Mouse (Mus musculus): ENCODE data around the gene Poln. TPM values are rescaled to one million over a fixed set of nuclear protein-coding genes. Genes with fewer than 3 reads are reported as not detected.

Gene Poln
- polyA plus RNA-seq, 1 experiment: 1.5 TPM

DNA sequence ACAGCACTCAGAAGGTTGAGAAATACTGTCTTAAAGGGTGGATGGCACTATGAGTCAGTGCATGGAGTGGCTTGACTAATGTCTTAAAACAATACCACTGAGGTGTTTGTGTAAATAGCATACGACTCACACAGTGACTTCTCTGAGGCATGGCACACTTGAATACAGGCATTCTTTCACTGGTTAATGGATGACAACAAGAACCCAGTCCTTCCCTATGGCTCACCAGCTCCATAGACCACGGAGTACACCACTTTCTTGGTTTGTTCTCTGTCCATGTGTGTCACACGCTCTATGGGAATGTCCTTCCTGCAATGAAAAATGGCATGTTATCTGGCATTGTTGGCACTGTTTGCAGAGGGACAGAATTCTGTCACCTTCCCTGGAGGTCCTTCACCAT is 136.7 kb downstream of the Poln start:
- Histone ChIP-seq H3K27ac (ENCODE audit: insufficient read depth, low read length) (no peak overlapping the region), H3K4me3 (ENCODE audit: low read depth, low read length) (no peak overlapping the region), H3K9me3 (replicated peaks; ENCODE audit: control insufficient read depth, insufficient read depth, low read length, poor library complexity, severe bottlenecking) (no peaks in the 10 kb centered on the region), H3K4me1 (ENCODE audit: control insufficient read depth, insufficient read depth, low read length) (no peaks in the 10 kb centered on the region), H3K36me3 (ENCODE audit: control insufficient read depth, insufficient read depth, low read length, poor library complexity, severe bottlenecking) (no peaks in the 10 kb centered on the region; the same call in 1 of the 2 replicates), H3K9ac (ENCODE audit: low read depth, poor library complexity, severe bottlenecking) (no peak overlapping the region), H3K27me3 (ENCODE audit: control insufficient read depth, insufficient read depth, low read length, poor library complexity, severe bottlenecking) (no peaks in the 10 kb centered on the region)
- TF ChIP-seq POLR2A (IDR thresholded peaks at IDR 0.05; ENCODE audit: insufficient read depth, low read length) (no peak), CTCF (IDR thresholded peaks at IDR 0.05; ENCODE audit: low read depth, low read length) (no peak), EP300 (IDR thresholded peaks at IDR 0.05; ENCODE audit: insufficient read depth, low read depth, low read length) (no peak)

DNA sequence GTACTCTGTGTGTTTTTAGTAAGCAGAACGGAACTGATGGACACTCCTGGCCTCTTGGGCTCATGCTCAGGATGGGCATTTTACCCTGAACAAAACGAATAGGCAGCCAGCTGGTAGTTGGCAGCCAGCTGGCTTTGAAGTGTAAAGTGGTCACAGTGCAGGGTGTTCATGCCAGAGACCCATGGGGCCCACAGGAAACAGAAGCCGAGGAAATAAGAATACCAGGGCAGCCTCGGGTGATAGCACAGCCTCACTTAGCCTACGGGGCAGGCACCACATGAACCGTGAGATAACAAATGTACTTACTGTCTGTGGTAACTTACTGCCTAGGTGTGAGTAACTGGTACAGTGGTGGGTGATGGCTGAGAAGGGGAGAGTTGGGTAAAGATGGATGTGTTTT is 138.2 kb downstream of the Poln start:
- no peak overlapping the region for H3K9ac ChIP-seq (ENCODE audit: low read depth, poor library complexity, severe bottlenecking)
- H3K4me3 ChIP-seq (ENCODE audit: low read depth, low read length): no peak overlapping the region
- TF ChIP-seq POLR2A (IDR thresholded peaks at IDR 0.05; ENCODE audit: insufficient read depth, low read length) (no peak), CTCF (IDR thresholded peaks at IDR 0.05; ENCODE audit: low read depth, low read length) (no peak), EP300 (IDR thresholded peaks at IDR 0.05; ENCODE audit: insufficient read depth, low read depth, low read length) (no peak)
- H3K4me1 ChIP-seq (ENCODE audit: control insufficient read depth, insufficient read depth, low read length): no peaks in the 10 kb centered on the region
- no peaks in the 10 kb centered on the region for H3K9me3 ChIP-seq (replicated peaks; ENCODE audit: control insufficient read depth, insufficient read depth, low read length, poor library complexity, severe bottlenecking)
- no peaks in the 10 kb centered on the region for H3K27me3 ChIP-seq (ENCODE audit: control insufficient read depth, insufficient read depth, low read length, poor library complexity, severe bottlenecking)
- no peak overlapping the region for H3K27ac ChIP-seq (ENCODE audit: insufficient read depth, low read length)
- H3K36me3 ChIP-seq (ENCODE audit: control insufficient read depth, insufficient read depth, low read length, poor library complexity, severe bottlenecking): no peaks in the 10 kb centered on the region; the same call in 1 of the 2 replicates

GRCm38 (mm10) chr5:34030101-34030500 is 139.1 kb downstream of the Poln start:
- no peaks in the 10 kb centered on the region; the same call in 1 of the 2 replicates for H3K36me3 ChIP-seq (ENCODE audit: control insufficient read depth, insufficient read depth, low read length, poor library complexity, severe bottlenecking)
- no peaks in the 10 kb centered on the region for H3K27me3 ChIP-seq (ENCODE audit: control insufficient read depth, insufficient read depth, low read length, poor library complexity, severe bottlenecking)
- no peak overlapping the region for H3K4me3 ChIP-seq (ENCODE audit: low read depth, low read length)
- TF ChIP-seq POLR2A (IDR thresholded peaks at IDR 0.05; ENCODE audit: insufficient read depth, low read length) (no peak), CTCF (IDR thresholded peaks at IDR 0.05; ENCODE audit: low read depth, low read length) (no peak), EP300 (IDR thresholded peaks at IDR 0.05; ENCODE audit: insufficient read depth, low read depth, low read length) (no peak)
- H3K9ac ChIP-seq (ENCODE audit: low read depth, poor library complexity, severe bottlenecking): no peak overlapping the region
- no peaks in the 10 kb centered on the region for H3K9me3 ChIP-seq (replicated peaks; ENCODE audit: control insufficient read depth, insufficient read depth, low read length, poor library complexity, severe bottlenecking)
- H3K4me1 ChIP-seq (ENCODE audit: control insufficient read depth, insufficient read depth, low read length): no peaks in the 10 kb centered on the region
- no peak overlapping the region for H3K27ac ChIP-seq (ENCODE audit: insufficient read depth, low read length)

- no peaks in the 10 kb centered on the region for H3K27me3 ChIP-seq (ENCODE audit: control insufficient read depth, insufficient read depth, low read length, poor library complexity, severe bottlenecking)
- no peaks in the 10 kb centered on the region for H3K9me3 ChIP-seq (replicated peaks; ENCODE audit: control insufficient read depth, insufficient read depth, low read length, poor library complexity, severe bottlenecking)
- TF ChIP-seq POLR2A (IDR thresholded peaks at IDR 0.05; ENCODE audit: insufficient read depth, low read length): no peak
- no peak for TF ChIP-seq EP300 (IDR thresholded peaks at IDR 0.05; ENCODE audit: insufficient read depth, low read depth, low read length)
- TF ChIP-seq CTCF (IDR thresholded peaks at IDR 0.05; ENCODE audit: low read depth, low read length): no peak
- H3K36me3 ChIP-seq (ENCODE audit: control insufficient read depth, insufficient read depth, low read length, poor library complexity, severe bottlenecking): no peaks in the 10 kb centered on the region
- H3K9ac ChIP-seq (ENCODE audit: low read depth, poor library complexity, severe bottlenecking): no peak overlapping the region
- H3K27ac ChIP-seq (ENCODE audit: insufficient read depth, low read length): no peak overlapping the region
- no peaks in the 10 kb centered on the region for H3K4me1 ChIP-seq (ENCODE audit: control insufficient read depth, insufficient read depth, low read length)
- no peak overlapping the region for H3K4me3 ChIP-seq (ENCODE audit: low read depth, low read length)
These were observed 150.3 kb downstream of the Poln start for GRCm38 (mm10) chr5:34018968-34019367.

- Histone ChIP-seq H3K9me3 (replicated peaks; ENCODE audit: control insufficient read depth, insufficient read depth, low read length, poor library complexity, severe bottlenecking) (no peaks in the 10 kb centered on the region), H3K9ac (ENCODE audit: low read depth, poor library complexity, severe bottlenecking) (no peak overlapping the region), H3K4me3 (ENCODE audit: low read depth, low read length) (no peak overlapping the region), H3K36me3 (ENCODE audit: control insufficient read depth, insufficient read depth, low read length, poor library complexity, severe bottlenecking) (no peaks in the 10 kb centered on the region), H3K4me1 (ENCODE audit: control insufficient read depth, insufficient read depth, low read length) (no peaks in the 10 kb centered on the region), H3K27ac (ENCODE audit: insufficient read depth, low read length) (no peak overlapping the region), H3K27me3 (ENCODE audit: control insufficient read depth, insufficient read depth, low read length, poor library complexity, severe bottlenecking) (no peaks in the 10 kb centered on the region)
- TF ChIP-seq CTCF (IDR thresholded peaks at IDR 0.05; ENCODE audit: low read depth, low read length) (no peak), EP300 (IDR thresholded peaks at IDR 0.05; ENCODE audit: insufficient read depth, low read depth, low read length) (no peak), POLR2A (IDR thresholded peaks at IDR 0.05; ENCODE audit: insufficient read depth, low read length) (no peak)
These were observed 154.6 kb downstream of the Poln start for GRCm38 (mm10) chr5:34014652-34015051.

- TF ChIP-seq EP300 (IDR thresholded peaks at IDR 0.05; ENCODE audit: insufficient read depth, low read depth, low read length) (no peak), CTCF (IDR thresholded peaks at IDR 0.05; ENCODE audit: low read depth, low read length) (no peak)
- H3K9ac ChIP-seq (ENCODE audit: low read depth, poor library complexity, severe bottlenecking): no peak overlapping the region
- no peak overlapping the region for H3K27ac ChIP-seq (ENCODE audit: insufficient read depth, low read length)
- H3K27me3 ChIP-seq (ENCODE audit: control insufficient read depth, insufficient read depth, low read length, poor library complexity, severe bottlenecking): no peaks in the 10 kb centered on the region
- no peaks in the 10 kb centered on the region for H3K9me3 ChIP-seq (replicated peaks; ENCODE audit: control insufficient read depth, insufficient read depth, low read length, poor library complexity, severe bottlenecking)
- H3K4me3 ChIP-seq (ENCODE audit: low read depth, low read length): no peak overlapping the region
- no peaks in the 10 kb centered on the region for H3K36me3 ChIP-seq (ENCODE audit: control insufficient read depth, insufficient read depth, low read length, poor library complexity, severe bottlenecking)
- H3K4me1 ChIP-seq (ENCODE audit: control insufficient read depth, insufficient read depth, low read length): no peaks in the 10 kb centered on the region
These were observed 161.8 kb downstream of the Poln start for GRCm38 (mm10) chr5:34007392-34007941.
